Mouse (Mus musculus): ENCODE measurements at regions not wholly inside any gene's neighbourhood (a gene's known extent, or its start where the extent isn't known, plus 50 kb on each side); places are given as distances from the start of the nearest gene placed in this dataset.

DNA sequence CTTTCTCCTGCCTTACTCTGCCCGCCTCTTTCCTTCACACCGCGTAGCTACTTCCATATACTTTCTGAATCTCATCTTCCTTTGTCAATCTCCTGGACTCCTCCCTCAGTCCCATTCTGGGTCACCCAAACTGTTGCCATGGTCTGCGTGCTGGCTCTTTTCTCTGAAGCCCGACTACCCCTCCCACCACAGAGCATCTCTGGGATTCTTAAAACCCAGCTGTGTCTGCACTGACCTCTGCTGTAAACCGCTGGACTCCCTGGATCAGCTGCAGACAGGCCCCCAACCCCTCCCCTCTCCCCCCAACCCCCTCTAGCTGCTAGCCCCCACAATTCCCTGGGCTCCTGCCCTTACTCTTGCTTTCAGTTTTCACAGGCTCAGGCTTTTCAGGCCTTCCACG is 136.4 kb downstream of the Fam43a start:
- DNase-seq (ENCODE audit: low spot score) = no peak

DNA sequence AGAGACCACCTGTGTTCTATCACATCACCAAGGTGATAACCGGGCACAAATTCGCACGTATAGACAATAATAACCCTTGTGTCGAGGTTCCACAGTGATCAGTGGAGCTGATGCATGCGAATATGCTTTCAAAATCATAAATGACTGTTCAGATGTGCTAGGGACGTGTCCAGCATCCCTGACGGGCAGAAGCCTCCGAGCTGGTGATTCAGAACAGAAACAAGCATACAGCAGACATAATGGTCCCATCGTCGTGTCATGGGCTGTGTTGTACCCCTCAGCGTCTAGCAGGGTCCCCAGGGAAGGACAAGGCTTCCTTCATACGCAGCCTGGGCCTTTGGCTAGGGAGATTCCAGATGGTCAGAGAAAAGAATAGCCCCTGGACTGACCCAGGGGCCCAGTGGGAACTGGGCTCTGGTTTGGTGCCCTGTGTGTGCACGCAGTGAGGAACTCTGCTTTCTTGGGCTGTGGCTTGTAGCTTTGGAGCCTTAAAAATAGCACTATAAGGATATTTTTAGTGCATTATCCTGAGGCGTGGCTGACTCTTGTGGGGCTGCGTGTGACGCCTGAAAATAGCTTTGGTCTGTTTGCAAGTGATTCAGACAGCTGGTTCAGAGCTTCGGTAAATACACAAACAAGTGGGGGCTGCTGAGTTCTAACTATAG is 137.3 kb downstream of the Fam43a start:
- DNase-seq (ENCODE audit: low spot score) = no peak

DNA sequence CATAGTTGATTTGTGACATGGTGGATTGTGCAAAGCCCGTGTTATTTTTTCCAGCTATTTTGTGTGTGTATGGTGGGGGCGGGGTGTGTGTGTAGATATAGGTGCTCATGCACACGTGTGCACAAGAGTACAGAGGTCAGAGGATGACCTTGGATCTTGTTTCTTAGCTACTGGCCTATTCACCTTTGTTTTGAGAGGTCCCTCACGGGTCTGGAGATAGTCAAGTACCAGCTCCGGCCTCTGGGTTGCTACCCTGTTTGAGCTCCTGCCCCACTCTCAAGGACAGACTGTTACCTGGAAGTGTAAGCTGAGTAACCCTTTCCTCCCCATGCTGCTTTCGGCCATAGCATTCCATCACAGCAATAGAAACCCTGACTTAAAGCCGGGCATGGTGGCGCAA is 138.0 kb downstream of the Fam43a start:
- DNase-seq (ENCODE audit: low spot score) = no peak

DNA sequence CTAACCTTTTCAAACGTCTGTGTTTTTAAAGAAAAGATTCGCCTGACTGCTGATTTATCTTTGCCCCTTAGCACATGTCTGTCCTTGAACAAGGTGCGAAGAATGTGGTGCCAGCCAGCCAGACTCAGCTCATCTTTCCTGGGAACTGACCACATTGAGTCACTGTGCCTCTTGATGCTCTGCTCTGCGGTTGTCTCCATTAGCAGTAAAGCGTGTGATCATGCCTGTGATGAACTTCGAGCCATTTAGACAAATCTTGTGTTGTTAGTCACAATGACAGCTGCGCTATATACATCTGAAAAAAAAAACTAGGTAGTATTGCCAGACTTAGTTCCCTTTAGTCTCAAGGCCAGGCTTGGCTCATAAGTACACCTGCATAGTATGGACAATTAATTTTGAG is 140.1 kb downstream of the Fam43a start:
- DNase-seq (ENCODE audit: low spot score) = no peak

DNA sequence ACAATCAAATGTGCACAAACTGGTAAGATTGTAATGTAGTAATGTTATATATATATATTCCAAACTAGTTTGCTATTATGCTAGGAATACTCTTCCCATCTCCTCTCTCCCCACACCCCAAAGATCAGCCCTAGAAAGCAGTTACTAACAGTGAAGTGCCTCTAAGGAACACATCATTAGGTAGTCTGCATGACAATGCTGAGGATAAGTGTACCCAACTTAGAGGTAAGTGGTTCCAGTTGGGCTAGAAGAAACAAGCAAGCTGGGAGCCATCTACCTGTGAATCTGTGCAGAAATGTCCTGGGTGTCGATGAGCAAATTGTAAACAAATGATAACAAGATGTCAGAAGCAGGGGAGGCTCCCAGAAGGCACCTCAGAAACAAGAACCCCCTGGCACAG is 141.7 kb downstream of the Fam43a start:
- DNase-seq (ENCODE audit: low spot score) = no peak

DNA sequence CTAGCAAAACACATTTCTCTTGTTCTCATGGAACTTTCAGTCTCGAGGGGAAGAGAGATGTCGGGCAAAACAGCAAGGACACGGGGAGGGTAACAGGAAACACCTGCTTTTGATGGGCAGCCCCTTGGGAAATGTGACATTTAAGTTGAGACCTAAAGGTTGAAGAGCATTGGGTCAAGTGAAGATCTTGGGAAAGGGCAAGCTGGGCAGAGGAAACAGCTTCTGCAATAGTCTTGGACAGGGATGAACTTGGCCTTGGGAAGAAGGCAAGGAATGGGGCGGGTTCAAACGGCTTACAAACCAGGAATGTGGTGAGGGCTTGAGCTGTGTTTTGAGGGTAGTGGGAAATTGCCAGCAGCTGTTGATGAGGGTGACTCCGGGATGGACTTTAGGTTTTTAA is 143.0 kb downstream of the Fam43a start:
- DNase-seq (ENCODE audit: low spot score) = peak; percentile 55

DNA sequence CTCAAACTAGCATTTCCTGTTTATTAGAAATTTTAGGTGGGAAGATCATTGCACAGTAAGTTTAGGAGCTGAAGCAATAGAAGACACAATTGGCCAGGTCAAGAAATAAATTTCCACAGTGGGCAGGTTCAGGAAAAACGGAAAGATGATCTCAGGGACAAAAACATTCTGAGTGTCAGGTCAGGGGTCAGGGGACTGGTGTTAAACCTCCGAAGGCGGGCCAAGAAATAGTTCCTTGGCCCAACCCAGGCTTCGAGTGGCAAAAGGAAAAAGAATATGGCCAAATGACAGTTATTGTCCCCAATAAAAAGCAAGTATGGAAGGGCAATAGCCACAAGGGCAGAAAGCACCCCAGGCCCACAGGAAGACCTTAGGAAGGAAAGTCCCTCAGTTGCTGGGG is 144.0 kb downstream of the Fam43a start:
- DNase-seq (ENCODE audit: low spot score) = peak; percentile 60

DNA sequence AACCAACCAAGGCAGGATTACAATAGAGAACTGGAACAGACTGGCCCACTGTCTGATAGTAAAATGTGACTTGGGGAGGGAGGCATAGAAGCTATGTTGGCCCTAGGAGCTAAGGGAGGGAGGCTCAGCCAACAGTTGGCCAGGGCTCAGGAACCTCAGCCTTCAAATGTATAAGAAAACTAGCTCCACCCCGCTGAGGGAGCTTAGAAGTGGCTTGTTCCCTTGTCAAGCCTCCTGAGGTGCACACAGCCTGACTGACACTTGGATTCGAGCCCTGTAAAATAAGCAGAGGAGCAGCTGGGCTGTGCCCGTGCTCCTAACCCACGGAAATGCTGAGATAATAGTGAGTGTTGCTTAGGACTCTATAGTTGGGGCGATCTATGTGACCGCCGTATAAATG is 144.7 kb downstream of the Fam43a start:
- DNase-seq (ENCODE audit: low spot score) = peak; percentile 72

DNA sequence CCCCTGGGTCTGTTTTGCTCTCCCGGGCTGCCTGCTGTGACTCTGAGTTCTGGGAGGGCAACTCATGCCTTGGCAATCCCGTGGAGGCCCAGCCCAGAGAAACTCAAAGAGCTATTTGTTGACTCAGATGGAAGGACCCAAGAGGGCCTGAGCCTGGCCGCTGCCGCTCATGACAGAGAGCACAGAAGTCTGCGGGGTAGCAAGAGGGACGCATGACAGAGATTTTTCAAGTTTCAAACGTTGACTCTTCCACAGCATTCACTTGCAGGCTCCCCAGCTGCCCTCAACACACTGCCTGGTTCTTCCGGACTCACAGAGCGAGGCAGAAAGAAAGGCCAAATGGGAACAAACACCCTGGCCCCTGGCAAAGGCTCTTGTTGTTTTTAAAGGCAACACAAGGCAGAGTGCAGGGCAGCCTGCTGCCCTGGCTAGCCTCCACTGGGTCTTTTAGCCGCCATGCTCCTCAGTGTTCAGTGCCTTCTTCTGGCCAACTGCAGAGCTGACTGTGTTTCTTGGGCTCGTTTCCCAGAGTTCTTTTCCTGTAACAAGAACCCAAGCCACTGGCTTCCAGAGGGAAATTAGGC is 146.2 kb downstream of the Fam43a start:
- peak; percentile 99 for DNase-seq (ENCODE audit: low spot score)

DNA sequence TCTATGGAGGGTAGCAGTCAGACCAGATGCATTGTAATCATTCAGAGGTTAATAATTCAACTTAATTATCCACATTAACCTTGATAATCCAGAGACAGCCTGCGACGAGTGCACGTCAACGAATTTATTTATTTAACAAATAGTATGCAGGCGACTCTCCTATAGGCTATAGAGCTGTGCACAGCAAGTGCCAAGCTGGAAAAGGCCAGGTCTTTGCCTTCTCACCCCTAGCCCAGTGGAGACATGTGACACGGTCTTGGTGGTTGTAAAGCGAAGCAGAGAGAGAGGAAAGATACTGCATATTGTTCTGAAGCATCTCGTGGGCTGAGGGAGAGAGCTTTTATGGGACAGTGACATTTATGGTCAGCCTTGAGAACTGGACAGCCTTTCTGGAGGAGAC is 146.7 kb downstream of the Fam43a start:
- DNase-seq (ENCODE audit: low spot score) = peak; percentile 68

DNA sequence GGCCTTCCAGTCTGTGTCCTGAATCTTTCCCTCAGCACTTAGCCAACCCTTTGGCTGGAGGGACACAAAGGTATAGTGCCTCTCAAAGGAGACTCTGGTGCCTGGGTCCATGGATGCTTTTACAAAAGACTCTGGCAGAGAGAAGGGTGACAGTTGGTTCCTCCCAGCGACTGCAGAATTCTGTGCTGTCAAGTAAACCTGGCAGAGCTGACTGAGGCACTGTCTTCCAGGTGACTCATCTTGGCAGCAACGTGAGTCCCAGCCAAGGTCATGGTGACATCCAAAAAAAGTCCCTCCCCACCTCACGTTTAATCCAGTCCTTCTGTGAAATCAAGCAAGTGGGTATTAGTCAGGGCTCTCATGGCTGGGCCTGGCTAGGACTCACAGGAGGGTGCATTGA is 150.3 kb downstream of the Fam43a start:
- no peak for DNase-seq (ENCODE audit: low spot score)

DNA sequence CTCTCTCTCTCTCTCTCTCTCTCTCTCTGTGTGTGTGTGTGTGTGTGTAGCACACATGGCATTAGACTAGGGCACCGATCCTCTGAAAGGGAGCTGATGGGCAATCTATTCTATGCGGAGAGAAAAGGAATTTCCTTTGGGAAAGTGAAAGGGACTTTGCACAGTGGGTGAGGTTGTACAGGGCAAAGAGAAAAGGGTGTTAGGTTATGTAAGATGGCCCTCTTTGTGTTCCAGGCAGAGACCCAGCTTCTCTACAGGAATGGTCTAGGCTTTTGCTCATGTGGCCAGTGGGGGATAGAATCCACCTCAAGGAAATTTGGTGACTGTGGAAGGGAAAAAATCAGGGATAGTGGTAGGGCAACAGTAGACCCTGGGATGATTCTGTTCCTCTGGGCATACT is 156.2 kb downstream of the Fam43a start:
- DNase-seq (ENCODE audit: low spot score) = no peak

DNA sequence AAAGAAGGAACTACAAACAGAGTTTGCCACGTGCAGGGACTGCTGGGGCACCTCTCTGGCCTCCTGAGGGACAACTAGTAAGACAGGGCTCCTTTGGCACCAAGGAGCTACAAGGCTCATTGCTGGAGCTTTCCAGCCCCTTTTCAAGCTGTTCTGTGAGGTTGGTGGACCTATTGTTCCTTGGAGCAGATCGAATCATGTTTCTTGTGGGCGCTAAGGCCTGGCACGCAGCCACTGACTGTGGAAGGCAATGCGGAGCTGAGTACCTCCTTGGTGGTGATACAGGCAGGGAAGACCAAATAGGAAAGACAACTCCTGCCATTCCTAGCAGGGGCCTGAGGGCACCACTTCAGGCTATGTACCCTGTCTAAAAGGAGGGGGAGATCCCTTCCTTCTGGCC is 157.2 kb downstream of the Fam43a start:
- no peak for DNase-seq (ENCODE audit: low spot score)

DNA sequence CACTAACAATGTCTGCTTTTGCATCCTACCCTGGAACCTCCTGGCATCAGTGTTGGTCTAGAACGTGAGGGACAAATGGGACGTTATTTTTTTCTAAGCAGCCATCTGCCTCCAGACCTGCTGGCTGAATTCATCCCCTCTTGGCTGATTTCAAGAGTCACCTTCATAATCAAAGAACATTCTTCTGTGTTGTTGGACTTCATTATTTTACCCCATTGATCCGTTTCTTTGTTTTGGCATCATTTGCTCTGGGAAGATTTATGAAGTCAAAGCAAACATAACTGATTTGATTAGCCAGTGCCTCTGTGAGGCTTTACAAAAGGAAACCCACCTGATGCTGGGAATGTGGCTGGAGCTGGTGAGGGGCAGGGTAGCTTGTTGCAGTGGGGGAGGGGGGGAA is 158.0 kb downstream of the Fam43a start:
- no peak for DNase-seq (ENCODE audit: low spot score)

DNA sequence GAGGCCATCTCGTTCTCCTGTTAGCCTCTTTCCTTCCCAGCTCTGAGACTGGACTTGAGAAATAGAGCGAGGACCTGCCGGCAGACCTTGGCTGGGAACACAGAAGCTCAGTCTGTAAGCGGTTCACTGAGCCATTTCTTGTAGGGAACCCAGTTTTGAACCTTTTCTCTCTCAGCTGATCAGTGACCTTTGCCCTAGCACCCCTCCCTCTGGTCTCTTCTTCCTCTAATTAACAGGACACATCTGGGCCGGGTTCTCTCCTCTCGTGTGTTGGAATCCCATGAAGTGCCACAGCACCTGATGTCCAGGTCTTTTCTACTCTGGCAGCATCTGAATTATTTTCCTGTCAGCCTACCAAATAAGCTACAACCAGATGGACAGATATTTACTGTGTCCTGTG is 158.5 kb downstream of the Fam43a start:
- no peak for DNase-seq (ENCODE audit: low spot score)

DNA sequence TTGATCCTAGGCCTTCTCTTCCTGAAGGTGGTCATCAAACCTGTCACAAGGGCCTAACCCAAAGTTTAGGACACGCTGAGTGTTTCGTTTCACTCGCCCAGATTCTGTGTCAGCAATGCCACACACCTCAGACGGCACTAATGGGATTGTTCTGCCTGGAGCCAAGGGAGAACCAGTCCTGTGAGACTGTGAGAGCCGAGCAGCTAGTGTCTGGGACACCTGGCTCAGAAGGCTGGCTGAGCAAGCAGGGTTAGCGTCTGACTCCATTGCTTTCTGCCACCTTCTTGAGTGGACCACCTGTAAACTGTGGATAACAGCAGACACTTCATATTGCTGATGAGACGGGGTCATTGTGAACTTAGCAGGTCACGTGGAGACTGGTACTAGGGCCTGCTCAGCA is 160.0 kb downstream of the Fam43a start:
- DNase-seq (ENCODE audit: low spot score) = no peak

DNA sequence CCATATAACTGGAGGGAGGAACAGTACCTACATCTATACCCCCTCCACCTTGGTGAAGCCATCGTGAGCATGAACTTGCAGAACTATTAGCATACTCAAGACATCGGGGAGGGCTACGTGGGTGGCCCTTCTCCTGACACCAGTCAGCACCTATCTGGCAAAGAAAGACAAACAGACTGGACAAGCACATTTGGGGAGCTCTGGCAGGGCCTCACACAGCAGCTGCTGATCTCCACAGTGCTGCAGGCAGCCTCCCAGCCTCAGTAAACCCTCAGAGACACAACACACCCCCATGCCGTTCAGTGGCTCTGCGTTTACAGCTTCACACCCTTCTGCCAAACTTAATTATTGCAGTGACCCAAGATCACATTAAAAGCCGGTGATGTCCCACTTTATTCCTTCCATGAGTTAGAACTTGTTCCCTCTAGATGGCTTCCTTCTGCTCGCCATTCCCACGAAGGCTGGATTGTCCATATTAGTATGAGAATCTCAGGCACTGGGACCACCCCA is 161.7 kb downstream of the Fam43a start:
- no peak for DNase-seq (ENCODE audit: low spot score)

DNA sequence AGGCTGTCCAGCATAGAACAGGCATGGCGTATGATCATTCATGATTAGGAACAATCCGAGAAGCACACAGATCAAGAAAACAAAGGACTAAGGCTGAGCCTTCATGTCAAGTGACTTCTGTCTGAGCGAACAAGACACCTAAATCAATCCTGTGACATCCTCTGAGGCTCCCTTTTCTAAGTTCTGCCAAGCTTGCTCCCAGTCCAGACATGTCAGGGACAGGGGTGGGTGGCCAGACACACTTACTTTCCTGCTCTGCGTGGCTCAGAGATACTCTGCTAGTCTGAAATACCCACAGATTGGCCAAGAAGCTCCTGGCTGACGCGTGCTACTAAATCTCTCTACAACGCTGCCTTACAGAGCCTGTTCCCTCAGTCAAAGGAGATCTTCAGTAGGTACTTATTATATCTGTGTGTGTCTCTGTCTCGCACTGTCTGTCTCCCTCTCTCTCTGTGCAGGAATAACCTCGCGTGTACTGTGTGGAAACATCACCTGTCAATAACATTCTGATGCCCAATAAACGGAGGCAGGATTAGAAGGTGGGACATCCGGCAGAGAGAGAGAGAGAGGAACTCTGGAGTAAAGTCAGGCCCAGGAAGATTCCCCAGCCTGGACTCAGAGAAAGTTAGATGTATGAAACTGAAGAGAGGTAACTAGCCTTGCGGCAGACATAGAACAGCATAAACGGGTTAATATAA is 163.5 kb downstream of the Fam43a start:
- DNase-seq (ENCODE audit: low spot score) = peak; percentile 31

DNA sequence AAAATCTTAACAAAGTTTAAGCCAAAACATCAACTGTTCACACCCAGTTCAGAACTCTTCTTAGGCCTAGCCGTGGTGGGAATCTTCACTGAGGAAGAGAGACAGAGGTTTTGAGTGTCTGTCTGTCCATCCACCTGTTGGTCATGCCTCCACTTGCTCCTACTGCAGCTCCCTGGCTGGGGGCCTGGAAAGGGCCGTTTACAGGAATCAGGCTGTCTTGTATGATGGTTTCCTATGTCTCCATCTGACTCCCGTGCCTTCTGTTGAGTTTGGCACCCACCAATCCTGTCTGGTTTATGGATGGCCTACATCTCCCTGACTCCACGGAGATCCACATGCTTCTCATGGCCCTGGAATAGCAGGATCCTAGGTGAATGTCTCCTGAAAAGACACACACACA is 166.1 kb downstream of the Fam43a start:
- DNase-seq (ENCODE audit: low spot score) = no peak

DNA sequence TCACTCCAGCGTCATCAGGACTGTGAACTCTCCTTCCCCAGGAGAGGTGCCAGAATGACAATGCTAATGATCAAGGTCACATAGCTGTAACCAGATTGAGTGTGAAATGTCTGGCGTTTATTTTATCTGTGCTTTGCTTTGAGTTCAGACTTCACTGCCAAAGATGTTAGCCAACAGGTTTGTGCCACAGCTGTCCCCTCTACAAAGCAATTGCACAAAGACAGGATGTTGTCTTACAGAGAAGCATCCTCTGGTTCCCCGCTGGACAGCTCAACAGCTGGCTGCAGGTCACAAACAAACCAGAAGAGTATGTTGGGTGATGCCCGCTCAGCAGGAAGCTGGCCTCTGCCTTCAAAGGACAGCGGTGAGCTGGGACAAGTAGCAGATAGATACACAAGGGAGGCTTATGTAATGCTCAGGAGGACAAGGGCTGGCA is 169.5 kb downstream of the Fam43a start:
- DNase-seq (ENCODE audit: low spot score) = no peak

DNA sequence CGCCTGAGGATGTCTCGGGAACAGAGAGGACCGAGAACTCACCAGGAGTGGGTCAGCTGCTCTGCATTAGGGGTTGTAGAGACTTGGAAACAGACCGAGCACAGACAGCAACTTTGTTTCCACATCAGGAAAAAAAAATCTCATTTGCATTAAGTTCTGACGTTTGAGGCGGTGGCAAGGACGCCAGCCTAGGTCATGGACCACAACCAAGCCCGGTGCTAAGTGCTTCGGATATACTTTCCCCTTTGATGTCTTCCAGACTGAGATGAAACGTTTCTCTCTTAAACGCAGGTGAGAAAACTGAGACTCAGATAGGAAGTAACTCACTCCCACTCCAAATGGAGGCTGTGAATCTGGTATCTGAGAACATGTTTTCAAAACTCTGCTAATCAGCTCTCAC is 169.9 kb downstream of the Fam43a start:
- no peak for DNase-seq (ENCODE audit: low spot score)

DNA sequence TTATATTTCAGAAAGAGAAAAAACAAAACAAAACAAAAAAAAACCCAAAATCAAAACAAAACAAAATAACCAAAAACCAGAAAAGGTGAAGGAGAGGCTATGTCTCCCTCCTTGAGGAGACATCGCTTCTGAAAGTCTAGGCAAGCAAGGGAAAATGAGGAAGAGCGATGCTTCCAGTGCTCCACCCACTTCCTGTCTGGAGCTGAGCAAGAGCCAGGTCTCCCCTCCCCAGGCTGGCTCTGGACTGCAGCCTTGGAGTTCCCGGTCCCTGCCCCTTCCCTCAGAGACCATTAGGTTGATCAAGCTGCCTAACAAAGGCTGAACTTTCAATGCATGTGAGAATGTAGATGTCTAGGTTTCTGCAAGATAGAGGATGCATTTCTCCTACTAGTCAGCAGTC is 173.3 kb downstream of the Fam43a start:
- no peak for DNase-seq (ENCODE audit: low spot score)

DNA sequence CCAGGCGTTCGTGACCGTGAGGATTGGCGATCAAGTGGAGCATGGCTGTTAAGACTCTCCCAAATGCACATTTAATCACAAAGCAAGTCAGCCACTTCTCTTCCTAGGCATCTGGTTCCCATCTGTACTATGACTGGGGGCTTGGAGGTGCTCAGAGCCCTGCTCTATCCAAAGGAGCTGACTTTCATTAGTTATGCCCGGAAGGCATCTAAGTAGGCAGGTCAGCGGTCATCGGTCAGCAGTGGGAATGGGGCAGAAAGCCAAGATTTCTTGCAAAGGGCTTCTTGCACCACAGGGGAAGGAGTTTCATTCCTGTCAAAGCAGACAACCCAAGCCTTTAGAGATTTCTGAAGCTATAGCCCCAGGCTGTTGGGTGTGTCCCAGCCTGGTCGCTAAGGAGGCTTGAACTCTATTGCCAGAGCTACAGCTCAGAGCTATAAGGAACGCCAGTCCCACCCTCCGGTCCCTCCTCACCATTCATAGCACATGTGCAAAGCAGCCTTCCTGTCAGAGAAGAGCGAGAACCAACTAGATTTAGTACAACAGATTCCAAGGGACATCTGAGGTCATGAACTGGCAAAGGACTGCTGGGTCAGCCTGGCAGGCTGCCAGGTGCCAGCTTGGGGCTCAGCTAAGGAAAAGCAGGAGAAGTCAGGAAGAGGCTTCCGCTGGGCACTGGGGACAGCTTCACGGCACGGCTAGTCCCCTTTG is 175.6 kb downstream of the Fam43a start:
- peak; percentile 93 for DNase-seq (ENCODE audit: low spot score)

All from adipocyte (in vitro differentiated cells).